Mouse (Mus musculus) forelimb bud, embryonic 11.5 days (tissue): Measurements from ENCODE around the gene Gstm3.
"Not testable (repeated sequence)": the region's sequence is repeated elsewhere in the genome, so short reads cannot be mapped to it uniquely, and the experiment has no call there.

Experiments
- DNase-seq: peaks from one replicate; pipeline ENCODE4 v3.0.0-alpha.2; 2012; ENCODE audit warnings: low read depth, low spot score

Gene Gstm3

DNA sequence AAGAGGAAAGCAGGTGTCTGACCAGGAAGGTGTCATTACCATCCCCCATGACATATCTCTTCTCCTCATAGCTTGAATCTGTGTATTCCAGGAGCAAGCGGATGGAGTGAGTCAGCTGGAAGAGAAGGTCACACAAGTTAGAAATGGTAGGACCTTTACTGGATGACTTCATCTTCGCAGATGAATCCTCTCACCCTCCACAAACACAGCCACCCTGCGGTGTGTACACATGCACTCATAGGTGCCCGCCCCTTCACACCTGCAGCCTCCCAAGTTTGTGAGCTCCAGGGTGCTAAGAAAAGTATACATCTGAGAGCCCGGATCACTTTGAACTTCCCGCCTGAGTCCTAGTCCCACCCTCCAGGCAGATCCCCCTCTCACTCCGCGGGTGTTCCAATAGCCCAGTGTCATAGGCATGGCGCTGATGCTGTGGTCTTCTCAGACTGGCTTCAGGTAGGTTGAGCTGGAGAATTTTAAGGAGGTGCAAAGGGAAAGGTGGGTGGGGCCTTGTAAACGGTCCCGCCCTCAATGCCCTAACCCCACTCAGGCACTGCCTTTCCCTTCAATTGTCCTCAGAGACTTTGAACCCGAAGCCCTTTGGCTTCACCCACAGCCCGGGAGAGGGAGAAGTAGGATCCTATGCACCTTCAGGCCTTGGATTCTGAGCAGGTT, at the start of gene Gstm3:
Gstm3 (minus strand) TSS at position 560 of the 672 bp plus-strand sequence.
- DNase-seq: no peak

- no peak for DNase-seq
Measured at GRCm38 (mm10) chr3:108018190-108018820, 49.2 kb upstream of the Gstm3 start.

- peak; percentile 97 for DNase-seq
Measured at GRCm38 (mm10) chr3:108017473-108018189, 48.5 kb upstream of the Gstm3 start, which contains the start of gene Gstm1. Gene Gstm1 (minus strand): TSS chr3:108017973.

GRCm38 (mm10) chr3:108016468-108016867, 47.4 kb upstream of the Gstm3 start:
- DNase-seq: not testable (repeated sequence)

- DNase-seq: no peak
Measured at GRCm38 (mm10) chr3:108014974-108015346, 45.9 kb upstream of the Gstm3 start.

- no peak for DNase-seq
Measured at GRCm38 (mm10) chr3:108014098-108014973, 45.3 kb upstream of the Gstm3 start.

GRCm38 (mm10) chr3:108013331-108013871, 44.3 kb upstream of the Gstm3 start:
- no peak for DNase-seq

DNA sequence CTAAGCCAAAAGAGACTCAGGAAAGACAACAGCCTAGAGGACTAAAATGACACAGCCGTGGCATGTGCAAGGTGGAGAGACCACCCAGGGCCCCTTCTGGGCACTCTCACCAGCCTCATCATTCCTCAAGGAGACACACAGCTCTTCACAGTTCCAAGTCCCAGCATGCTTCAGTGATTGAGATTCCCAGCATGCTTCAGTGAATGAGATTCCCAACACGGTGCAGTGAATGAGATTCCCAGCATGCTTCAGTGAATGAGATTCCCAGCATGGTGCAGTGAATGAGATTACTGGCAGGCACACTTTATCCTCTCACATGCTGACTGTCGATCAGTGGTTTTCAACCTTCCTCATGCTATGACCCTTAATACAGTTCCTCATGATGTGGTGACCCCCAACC, 42.5 kb upstream of the Gstm3 start:
- no peak for DNase-seq

DNA sequence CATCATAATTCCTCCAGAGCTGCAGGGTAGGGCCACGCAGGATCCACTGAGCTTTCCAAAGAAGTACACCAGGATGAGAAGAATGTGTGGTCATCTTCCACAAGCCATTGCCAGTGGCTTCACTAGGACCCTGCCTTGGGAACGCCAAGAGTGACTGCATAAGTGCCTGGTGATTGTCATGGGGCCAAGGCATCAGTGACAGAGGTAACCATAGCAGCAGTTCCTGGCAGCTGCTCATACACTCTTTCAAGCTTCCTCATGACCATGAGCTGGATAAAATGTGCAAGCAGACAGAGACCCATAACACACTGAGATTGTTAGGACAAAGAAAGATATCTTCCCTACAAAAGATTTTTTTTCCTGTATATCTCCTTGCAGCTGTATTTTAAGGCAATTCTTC, 41.2 kb upstream of the Gstm3 start:
- no peak for DNase-seq

- no peak for DNase-seq
Measured at GRCm38 (mm10) chr3:108002021-108002420, 32.9 kb upstream of the Gstm3 start.

GRCm38 (mm10) chr3:107999491-107999890, 30.4 kb upstream of the Gstm3 start:
- DNase-seq: no peak

- no peak for DNase-seq
Measured at GRCm38 (mm10) chr3:107998591-107998990, 29.5 kb upstream of the Gstm3 start.

GRCm38 (mm10) chr3:107996576-107996975, 27.5 kb upstream of the Gstm3 start:
- no peak for DNase-seq

- DNase-seq: not testable (repeated sequence)
Measured at GRCm38 (mm10) chr3:107995974-107996373, 26.9 kb upstream of the Gstm3 start.

DNA sequence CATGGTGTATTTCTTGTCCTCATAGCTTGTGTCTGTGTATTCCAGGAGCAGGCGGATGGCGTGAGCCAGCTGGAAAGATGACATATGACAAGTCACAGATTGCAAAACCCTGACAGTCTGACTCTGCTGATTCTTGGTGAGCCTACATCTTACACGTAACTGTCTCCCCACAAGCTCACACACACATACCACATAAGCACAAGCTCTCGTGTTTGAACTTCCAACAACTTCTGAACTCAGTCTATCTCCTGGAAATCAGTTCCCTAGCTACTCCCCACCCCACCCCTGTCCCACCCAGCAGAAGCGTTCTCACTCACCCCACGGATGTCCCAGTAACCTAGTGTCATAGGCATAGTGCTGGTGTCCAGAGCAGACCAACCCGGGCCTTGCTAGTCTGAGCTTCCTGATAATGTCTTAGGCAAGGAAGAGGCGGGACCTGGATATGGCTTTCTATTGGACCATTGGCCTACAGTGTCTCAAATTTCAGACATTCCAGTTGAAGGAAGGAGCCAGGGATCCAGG, 17.0 kb upstream of the Gstm3 start, which contains the start of gene Gstm2:
Gstm2 (minus strand) TSS at position 413 of the 522 bp plus-strand sequence.
- DNase-seq: peak; percentile 49

- DNase-seq: not testable (repeated sequence)
Measured at GRCm38 (mm10) chr3:107985141-107985540, 16.1 kb upstream of the Gstm3 start.

- no peak for DNase-seq
Measured at GRCm38 (mm10) chr3:107984471-107984870, 15.4 kb upstream of the Gstm3 start.

GRCm38 (mm10) chr3:107983771-107984170, 14.7 kb upstream of the Gstm3 start:
- no peak for DNase-seq

- DNase-seq: no peak
Measured at GRCm38 (mm10) chr3:107982726-107983125, 13.6 kb upstream of the Gstm3 start.

GRCm38 (mm10) chr3:107981261-107981660, 12.2 kb upstream of the Gstm3 start:
- no peak for DNase-seq

GRCm38 (mm10) chr3:107977691-107978090, 8.6 kb upstream of the Gstm3 start:
- no peak for DNase-seq
